ENCODE assay signal across 8 mouse cellular contexts in the genomic region with DNA sequence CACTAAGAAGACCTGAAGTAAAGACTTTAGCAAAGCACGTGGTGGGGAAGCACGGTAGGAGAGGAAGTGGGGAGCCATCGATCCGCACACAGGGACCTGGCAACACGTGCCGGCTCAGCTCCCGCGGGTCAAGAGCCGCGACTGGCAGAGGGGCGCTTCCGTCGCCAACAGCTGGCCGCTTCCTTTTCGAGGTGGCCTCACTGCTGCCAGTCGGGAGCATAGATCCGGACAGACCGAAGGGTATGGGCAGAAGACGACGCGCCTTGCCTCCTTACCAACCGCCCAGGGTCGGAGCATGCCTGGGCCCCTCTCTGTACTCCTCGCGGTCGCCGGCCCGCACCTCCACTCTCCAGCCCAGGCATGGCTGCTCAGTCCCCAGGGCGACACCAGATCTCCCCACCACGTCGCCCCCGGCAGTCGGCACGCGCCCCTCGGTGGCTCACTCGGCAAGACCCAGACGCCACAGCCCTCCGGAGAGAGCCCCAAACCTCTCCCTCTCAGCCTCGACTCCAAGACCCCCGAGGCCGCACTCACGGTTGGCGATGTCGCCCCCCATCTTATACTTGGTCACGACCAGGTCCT. TPM values are rescaled to one million over a fixed set of nuclear protein-coding genes. Genes with fewer than 3 reads are reported as not detected.
DNase-seq lines count a peak whose midpoint lies in the region; ATAC-seq and TF ChIP-seq lines count a peak whose summit lies in the region.

No protein-coding gene starts in this region.

- H3K27me3 ChIP-seq in ES-Bruce4 (ENCODE audit: control insufficient read depth, insufficient read depth, low read length, poor library complexity, severe bottlenecking), result no peaks in the 10 kb centered on the region
- H3K27me3 ChIP-seq in hindbrain, embryonic 15.5 days, result no peaks in the 10 kb centered on the region
- H3K27me3 ChIP-seq in lung, embryonic 14.5 days (ENCODE audit: insufficient read depth, low read length), result no peaks in the 10 kb centered on the region
- no peaks in the 10 kb centered on the region for H3K27me3 ChIP-seq in neural tube, embryonic 15.5 days (replicated peaks)

- TF ChIP-seq EP300 in ES-Bruce4 (IDR thresholded peaks at IDR 0.05; ENCODE audit: insufficient read depth, low read depth, low read length), result no peak

- H3K4me1 ChIP-seq in ES-Bruce4 (ENCODE audit: control insufficient read depth, insufficient read depth, low read length), result peaks cover 2% of the 10 kb centered on the region
- H3K4me1 ChIP-seq in hindbrain, embryonic 15.5 days (replicated peaks), result peaks cover 24% of the 10 kb centered on the region
- no peaks in the 10 kb centered on the region; the same call in 1 of the 2 replicates for H3K4me1 ChIP-seq in lung, embryonic 14.5 days (ENCODE audit: insufficient read depth)
- H3K4me1 ChIP-seq in neural tube, embryonic 15.5 days, result peaks cover 25% of the 10 kb centered on the region

- no peak for DNase-seq in frontal cortex, adult 2 months (ENCODE audit: extremely low spot score in 1 of 2, low spot score in 1 of 2)
- peak; percentile 53 for DNase-seq in lung, embryonic 14.5 days
- no peak for DNase-seq in left cerebral cortex, postnatal 14 days (ENCODE audit: low spot score in 2 of 2)

- H3K4me3 ChIP-seq in ES-Bruce4 (ENCODE audit: low read depth, low read length), result peak overlapping the region; percentile 86
- H3K4me3 ChIP-seq in hindbrain, embryonic 15.5 days, result peak overlapping the region; percentile 78
- peak overlapping the region; percentile 92 for H3K4me3 ChIP-seq in lung, embryonic 14.5 days (ENCODE audit: low read depth, low read length)
- peak overlapping the region; percentile 92 for H3K4me3 ChIP-seq in neural tube, embryonic 15.5 days (replicated peaks)

- intact Hi-C loops in left cerebral cortex, postnatal 14 days (cut with DNase I), result loop anchor here (5.0 kb wide), 2 partner anchors 47 to 107 kb away; a partner anchor contains a TSS

- no peaks in the 10 kb centered on the region for H3K9me3 ChIP-seq in ES-Bruce4 (replicated peaks; ENCODE audit: control insufficient read depth, insufficient read depth, low read length, poor library complexity, severe bottlenecking)
- H3K9me3 ChIP-seq in hindbrain, embryonic 15.5 days, result no peaks in the 10 kb centered on the region
- no peaks in the 10 kb centered on the region for H3K9me3 ChIP-seq in lung, embryonic 14.5 days (ENCODE audit: low read depth, low read length)
- H3K9me3 ChIP-seq in neural tube, embryonic 15.5 days (replicated peaks), result no peaks in the 10 kb centered on the region

- under 1% methylated on average over 46 of the region's 46 CpGs for WGBS in hindbrain, embryonic 15.5 days
- under 1% methylated on average over 46 of the region's 46 CpGs for WGBS in lung, embryonic 14.5 days
- under 1% methylated on average over 45 of the region's 46 CpGs for WGBS in neural tube, embryonic 15.5 days

- peak; percentile 20; the same call in 1 of the 2 replicates for ATAC-seq in frontal cortex, adult (ENCODE audit: low TSS enrichment)
- peak; percentile 27 for ATAC-seq in erythroblast, adult 5-6 weeks (replicated peaks; ENCODE audit: low FRiP score, poor library complexity, severe bottlenecking)
- peak; percentile 53 for ATAC-seq in hindbrain, embryonic 15.5 days (ENCODE audit: low FRiP score, low read depth)
- ATAC-seq in lung, embryonic 14.5 days (ENCODE audit: insufficient read depth), result peak; percentile 28
- ATAC-seq in neural tube, embryonic 15.5 days (ENCODE audit: low FRiP score), result peak; percentile 57

- H3K36me3 ChIP-seq in ES-Bruce4 (ENCODE audit: control insufficient read depth, insufficient read depth, low read length, poor library complexity, severe bottlenecking), result peaks cover 37% of the 10 kb centered on the region
- peaks cover 22% of the 10 kb centered on the region for H3K36me3 ChIP-seq in hindbrain, embryonic 15.5 days
- peaks cover 32% of the 10 kb centered on the region for H3K36me3 ChIP-seq in lung, embryonic 14.5 days (ENCODE audit: insufficient read depth)
- peaks cover 27% of the 10 kb centered on the region for H3K36me3 ChIP-seq in neural tube, embryonic 15.5 days

- H3K4me2 ChIP-seq in hindbrain, embryonic 15.5 days, result peak overlapping the region; percentile 94
- H3K4me2 ChIP-seq in lung, embryonic 14.5 days, result peak overlapping the region; percentile 66
- H3K4me2 ChIP-seq in neural tube, embryonic 15.5 days, result peak overlapping the region; percentile 92

- H3K9ac ChIP-seq in ES-Bruce4 (ENCODE audit: low read depth, poor library complexity, severe bottlenecking), result peak overlapping the region; percentile 92
- peak overlapping the region; percentile 87 for H3K9ac ChIP-seq in hindbrain, embryonic 15.5 days
- H3K9ac ChIP-seq in lung, embryonic 14.5 days, result peak overlapping the region; percentile 93
- H3K9ac ChIP-seq in neural tube, embryonic 15.5 days (replicated peaks), result peak overlapping the region; percentile 93

- peak overlapping the region; percentile 23 for H3K27ac ChIP-seq in ES-Bruce4 (ENCODE audit: insufficient read depth, low read length)
- H3K27ac ChIP-seq in hindbrain, embryonic 15.5 days (replicated peaks), result peak overlapping the region; percentile 85
- H3K27ac ChIP-seq in lung, embryonic 14.5 days (ENCODE audit: low read depth), result peak overlapping the region; percentile 93
- peak overlapping the region; percentile 93 for H3K27ac ChIP-seq in neural tube, embryonic 15.5 days (replicated peaks)

- TF ChIP-seq POLR2A in ES-Bruce4 (IDR thresholded peaks at IDR 0.05; ENCODE audit: insufficient read depth, low read length), result no peak

- TF ChIP-seq CTCF in ES-Bruce4 (IDR thresholded peaks at IDR 0.05; ENCODE audit: low read depth, low read length), result no peak
- TF ChIP-seq CTCF in lung, embryonic 14.5 days (IDR thresholded peaks at IDR 0.05; ENCODE audit: low read depth), result 0 out of 2 replicates have a peak, but pooled peaks have one; percentile 3

RNA-seq across cellular contexts. Expression of a gene that starts 0.5 kb away (rescaled TPM):
- polyA plus RNA-seq in frontal cortex, adult 2 months (2012; rRNA removed), result 72.3 and 78.6 TPM in 2 replicates
- polyA plus RNA-seq in ES-Bruce4 (2011; ENCODE audit: insufficient read depth, insufficient read length, low read depth, missing spikeins), result 366 and 396 TPM in 2 replicates
- total RNA-seq in erythroblast, adult 5-6 weeks (2015; ENCODE audit: low replicate concordance), result 71.3 and 75.2 TPM in 2 replicates
- total RNA-seq in erythroblast, adult 5-6 weeks (2017; ENCODE audit: low replicate concordance), result 42.9 and 67.5 TPM in 2 replicates
- polyA plus RNA-seq in hindbrain, embryonic 15.5 days (2015; fragmentation: Nextera tagmentation; extraction: Ambion mirVana), result 125 and 127 TPM in 2 replicates
- 240 and 244 TPM in 2 replicates for polyA plus RNA-seq in lung, embryonic 14.5 days (2014; fragmentation: Nextera tagmentation; extraction: Ambion mirVana)
- 121 and 157 TPM in 2 replicates for polyA plus RNA-seq in neural tube, embryonic 15.5 days (2015; fragmentation: Nextera tagmentation; extraction: Ambion mirVana)
- 10 to 100 TPM; 67.1 to 68.6 TPM for total RNA-seq in left cerebral cortex, postnatal 14 days (2021)

RNA-seq across cellular contexts. Expression of a gene that starts 16.2 kb away (rescaled TPM):
- polyA plus RNA-seq in frontal cortex, adult 2 months (2012; rRNA removed), result 1,933 and 2,601 TPM in 2 replicates
- 3,771 and 3,978 TPM in 2 replicates for polyA plus RNA-seq in ES-Bruce4 (2011; ENCODE audit: insufficient read depth, insufficient read length, low read depth, missing spikeins)
- total RNA-seq in erythroblast, adult 5-6 weeks (2015; ENCODE audit: low replicate concordance), result 936 and 1,095 TPM in 2 replicates
- total RNA-seq in erythroblast, adult 5-6 weeks (2017; ENCODE audit: low replicate concordance), result 729 and 801 TPM in 2 replicates
- 2,263 and 2,497 TPM in 2 replicates for polyA plus RNA-seq in hindbrain, embryonic 15.5 days (2015; fragmentation: Nextera tagmentation; extraction: Ambion mirVana)
- 4,697 and 4,895 TPM in 2 replicates for polyA plus RNA-seq in lung, embryonic 14.5 days (2014; fragmentation: Nextera tagmentation; extraction: Ambion mirVana)
- polyA plus RNA-seq in neural tube, embryonic 15.5 days (2015; fragmentation: Nextera tagmentation; extraction: Ambion mirVana), result 2,372 and 2,481 TPM in 2 replicates
- total RNA-seq in left cerebral cortex, postnatal 14 days (2021), result 1,000 to 10,000 TPM; 1,939 to 2,055 TPM

RNA-seq across cellular contexts. Expression of a gene that starts 17.7 kb away (rescaled TPM):
- 11.3 and 12.2 TPM in 2 replicates for polyA plus RNA-seq in frontal cortex, adult 2 months (2012; rRNA removed)
- polyA plus RNA-seq in ES-Bruce4 (2011; ENCODE audit: insufficient read depth, insufficient read length, low read depth, missing spikeins), result 22.4 and 24.6 TPM in 2 replicates
- 0.19 and 0.63 TPM in 2 replicates for total RNA-seq in erythroblast, adult 5-6 weeks (2015; ENCODE audit: low replicate concordance)
- 2.8 and 3.2 TPM in 2 replicates for total RNA-seq in erythroblast, adult 5-6 weeks (2017; ENCODE audit: low replicate concordance)
- polyA plus RNA-seq in hindbrain, embryonic 15.5 days (2015; fragmentation: Nextera tagmentation; extraction: Ambion mirVana), result 18.2 and 20.0 TPM in 2 replicates
- 11.0 and 14.5 TPM in 2 replicates for polyA plus RNA-seq in lung, embryonic 14.5 days (2014; fragmentation: Nextera tagmentation; extraction: Ambion mirVana)
- 16.0 and 16.2 TPM in 2 replicates for polyA plus RNA-seq in neural tube, embryonic 15.5 days (2015; fragmentation: Nextera tagmentation; extraction: Ambion mirVana)
- 10 to 100 TPM; 11.4 to 12.0 TPM for total RNA-seq in left cerebral cortex, postnatal 14 days (2021)

RNA-seq across cellular contexts. Expression of a gene that starts 24.2 kb away (rescaled TPM):
- polyA plus RNA-seq in frontal cortex, adult 2 months (2012; rRNA removed), result 8.4 and 9.2 TPM in 2 replicates
- polyA plus RNA-seq in ES-Bruce4 (2011; ENCODE audit: insufficient read depth, insufficient read length, low read depth, missing spikeins), result 39.4 and 41.7 TPM in 2 replicates
- 0.63 TPM in 1 of 2 replicates, not detected in the other for total RNA-seq in erythroblast, adult 5-6 weeks (2015; ENCODE audit: low replicate concordance)
- total RNA-seq in erythroblast, adult 5-6 weeks (2017; ENCODE audit: low replicate concordance), result 0.09 TPM in 1 of 2 replicates, not detected in the other
- 1.2 and 2.1 TPM in 2 replicates for polyA plus RNA-seq in hindbrain, embryonic 15.5 days (2015; fragmentation: Nextera tagmentation; extraction: Ambion mirVana)
- 20.2 and 22.9 TPM in 2 replicates for polyA plus RNA-seq in lung, embryonic 14.5 days (2014; fragmentation: Nextera tagmentation; extraction: Ambion mirVana)
- 3.1 and 6.6 TPM in 2 replicates for polyA plus RNA-seq in neural tube, embryonic 15.5 days (2015; fragmentation: Nextera tagmentation; extraction: Ambion mirVana)
- total RNA-seq in left cerebral cortex, postnatal 14 days (2021), result 1 to 10 TPM; 3.3 to 4.9 TPM

RNA-seq across cellular contexts. Expression of a gene that starts 39.6 kb away (rescaled TPM):
- polyA plus RNA-seq in frontal cortex, adult 2 months (2012; rRNA removed), result 8.3 and 9.8 TPM in 2 replicates
- polyA plus RNA-seq in ES-Bruce4 (2011; ENCODE audit: insufficient read depth, insufficient read length, low read depth, missing spikeins), result 20.1 and 20.5 TPM in 2 replicates
- 15.2 and 16.9 TPM in 2 replicates for total RNA-seq in erythroblast, adult 5-6 weeks (2015; ENCODE audit: low replicate concordance)
- total RNA-seq in erythroblast, adult 5-6 weeks (2017; ENCODE audit: low replicate concordance), result 24.8 and 27.9 TPM in 2 replicates
- polyA plus RNA-seq in hindbrain, embryonic 15.5 days (2015; fragmentation: Nextera tagmentation; extraction: Ambion mirVana), result 14.2 and 14.8 TPM in 2 replicates
- polyA plus RNA-seq in lung, embryonic 14.5 days (2014; fragmentation: Nextera tagmentation; extraction: Ambion mirVana), result 21.5 and 23.0 TPM in 2 replicates
- 20.7 and 30.0 TPM in 2 replicates for polyA plus RNA-seq in neural tube, embryonic 15.5 days (2015; fragmentation: Nextera tagmentation; extraction: Ambion mirVana)
- 1 to 10 TPM; 8.1 to 9.3 TPM for total RNA-seq in left cerebral cortex, postnatal 14 days (2021)

Comparison
In these comparisons a context has a peak if more than half of its experiments do, and no peak if none do; other contexts are left out.
1. H3K27ac ChIP-seq: peak in every context shown above with its lines; median percentile 93 in lung, embryonic 14.5 days; 93 in neural tube, embryonic 15.5 days; 85 in hindbrain, embryonic 15.5 days; 23 in ES-Bruce4.